Mouse (Mus musculus) kidney, postnatal 10 days (tissue): ENCODE measurements at regions not wholly inside any gene's neighbourhood (a gene's known extent, or its start where the extent isn't known, plus 50 kb on each side); places are given as distances from the start of the nearest gene placed in this dataset.
A peak's percentile ranks its signal among the peaks of the same experiment; 100 is the strongest.

Experiments
- DNase-seq: peaks from one replicate; pipeline ENCODE4 v3.0.0; 2021; ENCODE audit warnings: mixed read lengths

GRCm38 (mm10) chr13:53553192-53553875, 80.5 kb upstream of the Msx2 start:
- no peak for DNase-seq

GRCm38 (mm10) chr13:53548396-53548795, 75.5 kb upstream of the Msx2 start:
- peak; percentile 62 for DNase-seq

- no peak for DNase-seq
Measured at GRCm38 (mm10) chr13:53543291-53543690, 70.4 kb upstream of the Msx2 start.

- DNase-seq = no peak
Measured at GRCm38 (mm10) chr13:53539797-53540196, 66.9 kb upstream of the Msx2 start.

GRCm38 (mm10) chr13:53537937-53538336, 65.1 kb upstream of the Msx2 start:
- DNase-seq = no peak

- no peak for DNase-seq
Measured at GRCm38 (mm10) chr13:53535781-53536425, 63.0 kb upstream of the Msx2 start.

- no peak for DNase-seq
Measured at GRCm38 (mm10) chr13:53533738-53534137, 60.9 kb upstream of the Msx2 start.

GRCm38 (mm10) chr13:53526880-53527279, 54.0 kb upstream of the Msx2 start:
- DNase-seq = no peak

- no peak for DNase-seq
Measured at GRCm38 (mm10) chr13:53522807-53523206, 49.9 kb upstream of the Msx2 start.
